Mouse (Mus musculus) forebrain, embryonic 14.5 days (tissue): ENCODE measurements around the gene Dagla. TPM values are rescaled to one million over a fixed set of nuclear protein-coding genes. Genes with fewer than 3 reads are reported as not detected.

Experiments used
- ATAC-seq: fragments of 200-750 bp; cut with Nextera tagmentation; 2 replicates; pipeline ENCODE4 v1.8.0; 2017; ENCODE audit warnings: mild to moderate bottlenecking, moderate library complexity
- DNase-seq: peaks from one replicate; pipeline ENCODE4 v3.0.0-alpha.2; 2015; ENCODE audit warnings: low spot score
- H3K27ac ChIP-seq: fragments of 300-500 bp; sonication (generic); 2 replicates; pipeline ENCODE4 v1.5.1; 2014; ENCODE audit warnings: low read depth, mild to moderate bottlenecking, control low read depth, low read length, moderate library complexity
- H3K27me3 ChIP-seq: fragments of 300-500 bp; sonication (generic); replicated peaks from 2 replicates; pipeline ENCODE4 v1.6.1; 2014; ENCODE audit warnings: low read length, control low read depth, mixed read lengths; ENCODE audit not compliant: control insufficient read depth, insufficient read depth
- H3K36me3 ChIP-seq: fragments of 300-500 bp; sonication (generic); 2 replicates; pipeline ENCODE4 v1.6.1; 2014; ENCODE audit warnings: low read length, control low read depth; ENCODE audit not compliant: control insufficient read depth, insufficient read depth
- H3K4me1 ChIP-seq: fragments of 300-500 bp; sonication (generic); 2 replicates; pipeline ENCODE4 v1.6.1; 2014; ENCODE audit warnings: antibody characterized with exemption, low read length, control low read depth; ENCODE audit not compliant: control insufficient read depth, insufficient read depth
- H3K4me2 ChIP-seq: fragments of 300-500 bp; sonication (generic); 2 replicates; pipeline ENCODE4 v1.6.1; 2014; ENCODE audit warnings: mild to moderate bottlenecking, control low read depth, low read length
- H3K4me3 ChIP-seq: fragments of 300-500 bp; sonication (generic); 2 replicates; pipeline ENCODE4 v1.5.1; 2014; ENCODE audit warnings: low read depth, low read length, control low read depth
- H3K9ac ChIP-seq: fragments of 300-500 bp; sonication (generic); 2 replicates; pipeline ENCODE4 v1.6.1; 2014; ENCODE audit warnings: mild to moderate bottlenecking, low read length, control low read depth, moderate library complexity
- H3K9me3 ChIP-seq: fragments of 300-500 bp; sonication (generic); replicated peaks from 2 replicates; pipeline ENCODE4 v1.6.1; 2016; ENCODE audit warnings: low read length, control low read depth, mixed read lengths; ENCODE audit not compliant: control insufficient read depth
- WGBS: fragments of 180-500 bp; shearing (Covaris S2); extraction: QIAGEN DNeasy Blood & Tissue Kit; methylation state at CpG from one replicate; pipeline ENCODE4 v1.1.7; 2014; 5-methylcytosine and 5-hydroxymethylcytosine counted together
- polyA plus RNA-seq: library from polyadenylated mRNA; unstranded; fragments of >200 nt; fragmentation: Nextera tagmentation; extraction: Ambion mirVana; gene quantifications from 2 replicates; pipeline ENCODE4 v1.2.1, GENCODE M21; 2014

Dagla gene
- polyA plus RNA-seq, 1 experiment from 2014 or later: 3.6 TPM

DNA sequence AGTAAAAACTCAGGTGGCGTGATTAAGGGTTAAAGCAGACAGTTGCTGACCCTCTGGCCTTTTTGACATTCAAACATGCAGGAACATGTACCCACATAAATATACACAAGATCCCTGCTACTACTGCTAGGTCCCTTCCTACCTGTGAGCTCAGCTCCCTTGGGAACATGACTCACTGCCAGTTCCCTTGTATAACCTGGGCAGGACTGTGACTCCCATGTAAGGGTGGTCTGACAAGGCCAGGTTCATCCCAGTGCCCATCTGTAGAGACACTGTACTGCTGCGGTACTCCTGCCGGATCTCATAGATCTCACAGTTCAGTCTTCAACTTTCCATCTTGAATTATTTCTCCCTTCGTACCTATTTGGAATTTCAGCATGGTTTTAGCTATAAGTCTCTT is 107.5 kb downstream of the Dagla start:
- Histone ChIP-seq H3K27me3 (no peaks in the 10 kb centered on the region), H3K9me3 (no peaks in the 10 kb centered on the region), H3K4me3 (no peak overlapping the region), H3K27ac (no peak overlapping the region), H3K4me2 (no peak overlapping the region), H3K9ac (no peak overlapping the region), H3K4me1 (no peaks in the 10 kb centered on the region), H3K36me3 (peaks cover 77% of the 10 kb centered on the region)
- DNase-seq (no peak), ATAC-seq (no peak)
- WGBS: 91% methylated on average over 4 of the region's 4 CpGs

Other genes with a start within 250 kb of the Dagla start
- gene Fads2, start 203.1 kb downstream of the Dagla start, polyA plus RNA-seq: 71.1 and 71.5 TPM in 2 replicates
- gene Fads1, start 122.0 kb downstream of the Dagla start, polyA plus RNA-seq: 104 and 125 TPM in 2 replicates
- 380 and 505 TPM in 2 replicates for gene Tmem258, start 100.9 kb downstream of the Dagla start, polyA plus RNA-seq
- gene Fen1, start 100.7 kb downstream of the Dagla start, polyA plus RNA-seq: 53.4 and 63.9 TPM in 2 replicates
- 0.20 and 0.40 TPM in 2 replicates for gene Myrf, start 64.1 kb downstream of the Dagla start, polyA plus RNA-seq
- 5.8 and 6.1 TPM in 2 replicates for gene Syt7, start 84.2 kb upstream of the Dagla start, polyA plus RNA-seq
- gene Lrrc10b, start 152.6 kb upstream of the Dagla start, polyA plus RNA-seq: 0.49 and 0.76 TPM in 2 replicates
- 2.5 and 2.6 TPM in 2 replicates for gene Ppp1r32, start 178.1 kb upstream of the Dagla start, polyA plus RNA-seq
- 53.9 and 61.1 TPM in 2 replicates for gene Cpsf7, start 220.4 kb upstream of the Dagla start, polyA plus RNA-seq
- 69.2 and 70.4 TPM in 2 replicates for gene Sdhaf2, start 221.3 kb upstream of the Dagla start, polyA plus RNA-seq